Mouse (Mus musculus) heart, embryonic 10.5 days (tissue): ENCODE data around the gene Fam20c. TPM values are rescaled to one million over a fixed set of nuclear protein-coding genes. Genes with fewer than 3 reads are reported as not detected.

Source experiments
- DNase-seq: peaks from one replicate; pipeline ENCODE4 v3.0.0-alpha.2; 2017; ENCODE audit warnings: low spot score
- H3K27ac ChIP-seq: fragments of 300-500 bp; sonication (generic); 2 replicates; pipeline ENCODE4 v1.5.1; 2016; ENCODE audit warnings: mild to moderate bottlenecking
- H3K27me3 ChIP-seq: fragments of 300-500 bp; sonication (generic); 2 replicates; pipeline ENCODE4 v1.6.1; 2016; ENCODE audit warnings: mild to moderate bottlenecking; ENCODE audit not compliant: poor library complexity, insufficient read depth, severe bottlenecking
- H3K36me3 ChIP-seq: fragments of 300-500 bp; sonication (generic); 2 replicates; pipeline ENCODE4 v1.6.1; 2016; ENCODE audit warnings: mild to moderate bottlenecking, moderate library complexity
- H3K4me1 ChIP-seq: fragments of 300-500 bp; sonication (generic); 2 replicates; pipeline ENCODE4 v1.6.1; 2016; ENCODE audit warnings: mild to moderate bottlenecking
- H3K4me3 ChIP-seq: fragments of 300-500 bp; sonication (generic); 2 replicates; pipeline ENCODE4 v1.5.1; 2016; ENCODE audit warnings: mild to moderate bottlenecking, moderate library complexity
- H3K9me3 ChIP-seq: fragments of 300-500 bp; sonication (generic); 2 replicates; pipeline ENCODE4 v1.6.1; 2016; ENCODE audit warnings: mild to moderate bottlenecking, moderate library complexity
- WGBS: fragments of 180-500 bp; shearing (Covaris S2); methylation state at CpG from one replicate; pipeline ENCODE4 v1.1.7; 2016; 5-methylcytosine and 5-hydroxymethylcytosine counted together
- polyA plus RNA-seq: library from polyadenylated mRNA; unstranded; fragments of >200 nt; fragmentation: Nextera tagmentation; extraction: Ambion mirVana; gene quantifications from 2 replicates; pipeline ENCODE4 v1.2.1, GENCODE M21; 2016

The Fam20c gene
- polyA plus RNA-seq, 1 experiment from 2014 or later = 4.9 TPM

DNA sequence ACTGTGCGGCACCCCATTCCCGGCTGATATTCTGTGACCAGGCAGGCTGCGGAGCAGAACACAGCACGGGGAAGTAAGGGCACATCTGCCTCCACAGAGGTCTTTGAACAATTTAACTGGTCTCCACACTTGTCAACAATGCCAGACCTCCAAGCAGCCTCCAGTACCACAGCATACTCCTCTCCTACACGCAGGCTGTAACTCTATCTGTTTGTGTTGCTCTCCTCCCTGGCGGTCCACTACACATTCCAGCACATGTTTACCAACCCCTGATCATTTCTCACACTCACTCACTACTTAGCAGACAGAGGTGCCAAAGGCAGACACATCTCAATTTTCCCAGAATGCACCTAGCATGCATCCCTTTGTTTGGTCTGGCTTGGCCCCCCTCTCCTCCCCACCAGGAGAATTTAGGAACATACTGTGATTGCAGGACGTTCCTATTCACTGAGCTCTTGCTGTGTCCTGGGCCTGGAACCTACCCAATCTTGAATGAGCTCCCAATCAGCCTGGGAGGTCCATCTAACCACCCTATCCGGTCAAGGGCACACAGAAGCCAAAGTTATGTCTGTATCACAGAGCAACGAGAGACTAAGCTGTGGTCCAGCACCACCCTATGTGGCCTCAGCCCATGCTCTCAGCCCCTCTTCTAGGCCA, 89.0 kb downstream of the Fam20c start:
- no peak overlapping the region for H3K4me3 ChIP-seq
- no peaks in the 10 kb centered on the region for H3K36me3 ChIP-seq
- H3K4me1 ChIP-seq = peaks cover 6% of the 10 kb centered on the region; the same call in 1 of the 2 replicates
- DNase-seq = no peak
- no peaks in the 10 kb centered on the region for H3K9me3 ChIP-seq
- WGBS = 68% methylated on average over 9 of the region's 9 CpGs
- H3K27me3 ChIP-seq = peaks cover 7% of the 10 kb centered on the region; the same call in 1 of the 2 replicates
- no peak overlapping the region for H3K27ac ChIP-seq

DNA sequence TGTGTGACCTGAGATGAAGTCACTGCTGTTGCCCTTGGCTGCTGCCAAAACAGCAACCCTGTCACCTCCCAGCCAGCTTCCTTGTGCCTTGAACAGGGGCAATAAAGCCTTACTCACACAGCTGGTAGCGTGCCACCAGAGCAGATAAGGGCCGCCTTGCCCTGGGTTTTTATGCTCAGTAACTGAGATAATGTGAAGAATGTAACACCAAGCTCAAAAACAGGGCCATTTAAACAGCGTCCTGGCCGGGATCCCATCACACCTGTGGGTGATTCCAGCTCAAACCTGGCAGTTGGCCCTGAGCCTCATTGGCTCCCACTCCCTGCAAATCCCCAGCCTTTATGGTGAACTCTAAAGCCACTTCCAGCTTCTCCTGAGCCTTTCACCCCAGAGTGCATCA, 92.2 kb downstream of the Fam20c start:
- Histone ChIP-seq H3K27me3 (peaks cover 14% of the 10 kb centered on the region), H3K36me3 (no peaks in the 10 kb centered on the region), H3K27ac (no peak overlapping the region), H3K9me3 (no peaks in the 10 kb centered on the region), H3K4me1 (peaks cover 7% of the 10 kb centered on the region; the same call in 1 of the 2 replicates), H3K4me3 (no peak overlapping the region)
- DNase-seq = no peak
- 58% methylated on average over 4 of the region's 4 CpGs for WGBS

- no peaks in the 10 kb centered on the region for H3K9me3 ChIP-seq
- H3K36me3 ChIP-seq = no peaks in the 10 kb centered on the region
- H3K27me3 ChIP-seq = peaks cover 14% of the 10 kb centered on the region
- H3K4me3 ChIP-seq = no peak overlapping the region
- H3K4me1 ChIP-seq = peaks cover 7% of the 10 kb centered on the region; the same call in 1 of the 2 replicates
- 0 out of 2 replicates have a peak overlapping the region, but pooled peaks have one; percentile 24 for H3K27ac ChIP-seq
- WGBS = 6% methylated on average over 7 of the region's 7 CpGs
- peak; percentile 92 for DNase-seq
Observed at GRCm38 (mm10) chr5:138848102-138848501, 93.8 kb downstream of the Fam20c start.

DNA sequence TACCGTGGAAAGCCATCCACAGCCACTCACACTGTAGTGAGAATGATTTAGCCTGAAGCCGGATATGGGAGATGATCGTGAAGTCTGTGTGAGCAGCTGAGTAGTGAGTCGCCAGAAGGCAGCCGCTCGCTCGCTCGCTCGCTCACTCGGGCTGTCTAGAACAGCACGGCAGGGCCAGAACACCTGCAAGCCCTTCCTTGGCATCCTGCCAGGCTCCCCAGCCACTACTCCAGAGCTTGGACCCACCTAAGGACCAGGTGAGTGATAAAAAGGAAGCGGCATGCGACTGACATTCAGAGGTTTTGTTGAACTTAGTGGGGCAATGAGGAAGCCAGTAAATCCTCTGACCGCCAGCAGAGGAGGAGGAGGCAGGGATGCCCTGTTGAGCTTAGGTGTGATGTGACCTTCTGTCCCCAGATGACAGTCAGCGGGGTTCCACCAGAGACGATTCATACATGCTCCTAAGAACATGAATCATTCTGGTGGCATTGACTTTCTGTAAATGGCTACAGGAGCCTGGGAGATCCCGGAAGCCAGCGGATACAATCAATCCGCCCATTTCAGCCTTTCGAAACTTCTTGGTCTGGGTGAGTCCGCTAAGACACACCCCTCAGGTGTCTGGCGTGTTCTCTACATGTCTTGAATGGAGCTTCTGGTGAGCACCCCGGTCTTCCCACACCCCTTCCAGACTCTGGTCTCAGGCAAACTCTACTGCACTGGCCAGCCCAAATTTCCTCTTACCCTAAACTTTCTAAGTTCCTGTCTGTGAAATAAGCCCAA, 95.6 kb downstream of the Fam20c start:
- Histone ChIP-seq H3K27ac (no peak overlapping the region), H3K27me3 (peaks cover 14% of the 10 kb centered on the region), H3K4me3 (no peak overlapping the region), H3K36me3 (no peaks in the 10 kb centered on the region), H3K9me3 (no peaks in the 10 kb centered on the region), H3K4me1 (peaks cover 7% of the 10 kb centered on the region; the same call in 1 of the 2 replicates)
- no peak for DNase-seq
- WGBS = 75% methylated on average over 23 of the region's 23 CpGs

- H3K4me3 ChIP-seq = no peak overlapping the region
- H3K9me3 ChIP-seq = no peaks in the 10 kb centered on the region
- DNase-seq = no peak
- H3K36me3 ChIP-seq = no peaks in the 10 kb centered on the region
- WGBS = 82% methylated on average over 5 of the region's 5 CpGs
- peaks cover 7% of the 10 kb centered on the region; the same call in 1 of the 2 replicates for H3K4me1 ChIP-seq
- no peak overlapping the region for H3K27ac ChIP-seq
- peaks cover 14% of the 10 kb centered on the region for H3K27me3 ChIP-seq
Observed at GRCm38 (mm10) chr5:138850462-138850844, 96.1 kb downstream of the Fam20c start.

GRCm38 (mm10) chr5:138851296-138851780, 97.0 kb downstream of the Fam20c start:
- DNase-seq = no peak
- H3K27me3 ChIP-seq = peaks cover 14% of the 10 kb centered on the region
- H3K4me3 ChIP-seq = no peak overlapping the region
- H3K9me3 ChIP-seq = no peaks in the 10 kb centered on the region
- H3K4me1 ChIP-seq = peaks cover 7% of the 10 kb centered on the region; the same call in 1 of the 2 replicates
- H3K27ac ChIP-seq = no peak overlapping the region
- H3K36me3 ChIP-seq = no peaks in the 10 kb centered on the region
- WGBS = 87% methylated on average over 5 of the region's 5 CpGs

- Histone ChIP-seq H3K4me1 (peaks cover 7% of the 10 kb centered on the region; the same call in 1 of the 2 replicates), H3K27me3 (peaks cover 7% of the 10 kb centered on the region; the same call in 1 of the 2 replicates), H3K27ac (no peak overlapping the region), H3K4me3 (no peak overlapping the region), H3K36me3 (no peaks in the 10 kb centered on the region), H3K9me3 (no peaks in the 10 kb centered on the region)
- no peak for DNase-seq
- 59% methylated on average over 4 of the region's 4 CpGs for WGBS
Observed at GRCm38 (mm10) chr5:138852151-138852550, 97.8 kb downstream of the Fam20c start.

- Histone ChIP-seq H3K9me3 (no peaks in the 10 kb centered on the region), H3K27me3 (peaks cover 7% of the 10 kb centered on the region; the same call in 1 of the 2 replicates), H3K36me3 (no peaks in the 10 kb centered on the region), H3K4me3 (no peak overlapping the region), H3K27ac (no peak overlapping the region), H3K4me1 (0 out of 2 replicates have a peak, but pooled peaks cover under 1% of the 10 kb centered on the region)
- 58% methylated on average over 2 of the region's 2 CpGs for WGBS
- DNase-seq = no peak
Observed at GRCm38 (mm10) chr5:138853349-138853748, 99.0 kb downstream of the Fam20c start.

DNA sequence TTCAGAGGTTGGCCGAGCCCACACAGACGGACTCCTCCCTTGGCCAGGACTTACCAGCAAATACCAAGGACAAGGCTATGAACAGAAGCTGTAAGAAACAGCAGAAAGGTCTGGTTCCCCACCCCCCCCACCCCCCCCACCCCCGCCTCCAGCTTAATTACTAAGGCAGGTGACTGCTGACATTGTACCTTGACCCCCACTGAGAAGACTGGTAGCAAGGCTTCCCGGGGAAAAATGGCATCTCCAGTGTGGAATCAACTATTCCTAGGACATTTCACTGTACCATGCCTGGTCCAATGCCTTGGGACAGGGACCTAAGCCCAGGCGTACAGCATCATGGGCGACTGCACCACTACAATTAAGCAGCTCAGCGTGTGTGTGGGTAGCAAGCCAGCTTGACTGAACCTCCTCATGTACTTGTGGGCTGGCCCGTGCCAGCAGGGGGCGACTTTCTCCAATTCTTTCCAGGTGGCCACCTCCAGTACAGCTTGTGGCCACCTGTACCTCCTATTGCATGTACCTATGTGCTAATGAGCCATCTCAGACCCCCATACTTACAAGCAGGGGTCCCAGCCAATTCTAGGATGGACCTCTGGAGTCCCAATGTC, 102.8 kb downstream of the Fam20c start:
- no peak overlapping the region for H3K27ac ChIP-seq
- H3K4me1 ChIP-seq = no peaks in the 10 kb centered on the region
- no peak overlapping the region for H3K4me3 ChIP-seq
- peak; percentile 83 for DNase-seq
- WGBS = 36% methylated on average over 9 of the region's 9 CpGs
- no peaks in the 10 kb centered on the region for H3K36me3 ChIP-seq
- H3K27me3 ChIP-seq = peaks cover 20% of the 10 kb centered on the region
- no peaks in the 10 kb centered on the region for H3K9me3 ChIP-seq

DNA sequence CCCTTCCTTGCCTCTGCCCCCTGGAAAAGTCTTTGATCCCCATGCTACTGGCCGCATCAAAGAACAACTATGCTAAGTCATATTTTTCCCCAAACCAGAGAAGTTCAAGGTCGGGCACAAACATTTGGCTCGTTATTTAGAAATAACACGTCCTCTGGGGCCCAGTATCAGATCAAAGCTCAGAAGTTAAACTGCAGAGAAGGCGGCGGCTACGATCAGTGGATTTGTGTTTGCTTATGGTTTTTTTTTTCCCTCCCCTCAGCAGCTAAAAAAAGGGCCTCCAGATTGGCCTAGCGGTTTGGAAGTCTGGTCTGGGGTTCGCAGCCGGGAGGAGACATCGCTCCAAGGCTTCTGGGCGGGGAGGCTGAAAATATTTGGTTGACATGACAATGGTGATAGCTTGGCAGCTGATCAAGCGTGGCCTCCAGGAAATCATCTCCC, 103.5 kb downstream of the Fam20c start:
- no peak overlapping the region for H3K27ac ChIP-seq
- H3K27me3 ChIP-seq = peaks cover 20% of the 10 kb centered on the region
- H3K9me3 ChIP-seq = no peaks in the 10 kb centered on the region
- no peaks in the 10 kb centered on the region for H3K36me3 ChIP-seq
- no peaks in the 10 kb centered on the region for H3K4me1 ChIP-seq
- H3K4me3 ChIP-seq = no peak overlapping the region
- DNase-seq = no peak
- 56% methylated on average over 13 of the region's 13 CpGs for WGBS
